Mouse (Mus musculus): ENCODE measurements at regions not wholly inside any gene's neighbourhood (a gene's known extent, or its start where the extent isn't known, plus 50 kb on each side); places are given as distances from the start of the nearest gene placed in this dataset.
"Not testable (repeated sequence)": the region's sequence is repeated elsewhere in the genome, so short reads cannot be mapped to it uniquely, and the experiment has no call there.

- peak; percentile 57 for DNase-seq
Observed at GRCm38 (mm10) chr4:145774241-145774761, 94.3 kb upstream of the Zfp986 start.

- DNase-seq = not testable (repeated sequence)
Observed at GRCm38 (mm10) chr4:145774884-145775283, 93.7 kb upstream of the Zfp986 start.

GRCm38 (mm10) chr4:145776531-145776930 lies 92.1 kb upstream of the Zfp986 start:
- not testable (repeated sequence) for DNase-seq

- DNase-seq = not testable (repeated sequence)
Observed at GRCm38 (mm10) chr4:145781281-145781896, 87.2 kb upstream of the Zfp986 start.

GRCm38 (mm10) chr4:145814674-145815073 lies 53.9 kb upstream of the Zfp986 start:
- not testable (repeated sequence) for DNase-seq

Measured in heart, postnatal 4 days (tissue).